Mouse (Mus musculus) limb, embryonic 14.5 days (tissue): ENCODE results near the gene Tll1. TPM values are rescaled to one million over a fixed set of nuclear protein-coding genes. Genes with fewer than 3 reads are reported as not detected.
A peak's percentile ranks its signal among the peaks of the same experiment; 100 is the strongest.

ENCODE experiments used
- ATAC-seq: fragments of 200-750 bp; cut with Nextera tagmentation; 2 replicates; pipeline ENCODE4 v1.8.0; 2017; ENCODE audit warnings: low read depth, moderate number of reproducible peaks, moderate TSS enrichment; ENCODE audit not compliant: low FRiP score
- DNase-seq: peaks from one replicate; pipeline ENCODE4 v3.0.0-alpha.2; 2015; ENCODE audit warnings: low spot score
- H3K27ac ChIP-seq: fragments of 300-500 bp; sonication (generic); replicated peaks from 2 replicates; pipeline ENCODE4 v1.5.1; 2014; ENCODE audit warnings: low read depth, mild to moderate bottlenecking, low read length, moderate library complexity, mixed read lengths
- H3K27me3 ChIP-seq: fragments of 300-500 bp; sonication (generic); 2 replicates; pipeline ENCODE4 v1.6.1; 2014; ENCODE audit warnings: low read length, mixed read lengths; ENCODE audit not compliant: control insufficient read depth, insufficient read depth
- H3K36me3 ChIP-seq: fragments of 300-500 bp; sonication (generic); 2 replicates; pipeline ENCODE4 v1.6.1; 2014; ENCODE audit warnings: mild to moderate bottlenecking, low read length, moderate library complexity, mixed read lengths; ENCODE audit not compliant: control insufficient read depth, insufficient read depth
- H3K4me1 ChIP-seq: fragments of 300-500 bp; sonication (generic); 2 replicates; pipeline ENCODE4 v1.6.1; 2014; ENCODE audit warnings: antibody characterized with exemption, low read length, mixed read lengths; ENCODE audit not compliant: control insufficient read depth, insufficient read depth
- H3K4me2 ChIP-seq: fragments of 300-500 bp; sonication (generic); replicated peaks from 2 replicates; pipeline ENCODE4 v1.6.1; 2014; ENCODE audit warnings: low read depth, mild to moderate bottlenecking, low read length, moderate library complexity; ENCODE audit not compliant: severe bottlenecking
- H3K4me3 ChIP-seq: fragments of 300-500 bp; sonication (generic); replicated peaks from 2 replicates; pipeline ENCODE4 v1.5.1; 2014; ENCODE audit warnings: low read length
- H3K9ac ChIP-seq: fragments of 300-500 bp; sonication (generic); 2 replicates; pipeline ENCODE4 v1.6.1; 2014; ENCODE audit warnings: mild to moderate bottlenecking, low read depth, low read length, moderate library complexity; ENCODE audit not compliant: severe bottlenecking
- H3K9me3 ChIP-seq: fragments of 300-500 bp; sonication (generic); 2 replicates; pipeline ENCODE4 v1.6.1; 2016; ENCODE audit warnings: low read length; ENCODE audit not compliant: control insufficient read depth
- POLR2A ChIP-seq: fragments of 200-500 bp; IDR thresholded peaks from 2 replicates; pipeline ENCODE4 v1.8.0; 2012; ENCODE audit warnings: inconsistent platforms, mild to moderate bottlenecking, moderate library complexity, borderline replicate concordance; ENCODE audit not compliant: insufficient read depth, insufficient read length; ENCODE audit errors: extremely low read depth
- WGBS: fragments of 180-500 bp; shearing (Covaris S2); extraction: QIAGEN DNeasy Blood & Tissue Kit; methylation state at CpG from one replicate; pipeline ENCODE4 v1.1.7; 2014; 5-methylcytosine and 5-hydroxymethylcytosine counted together
- polyA plus RNA-seq, 2 experiments: library from polyadenylated mRNA; depleted of rRNA in 1 of 2; stranded (reverse) in 1 of 2; unstranded in 1 of 2; fragments of >200 nt; fragmentation: Nextera tagmentation in 1 of 2; extraction: Ambion mirVana in 1 of 2; gene quantifications; 2 replicates each; pipeline versions ENCODE4 v1.2.1 to v1.2.3; 2012 to 2014

Tll1 gene
- polyA plus RNA-seq (2012; rRNA removed) (2.6 TPM in 2 replicates), polyA plus RNA-seq (2014; fragmentation: Nextera tagmentation; extraction: Ambion mirVana) (3.2 and 3.6 TPM in 2 replicates)

GRCm38 (mm10) chr8:64206024-64206385 is at the start of gene Tll1:
Gene Tll1, minus strand, starts transcription at chr8:64206271.
- Histone ChIP-seq H3K36me3 (no peaks in the 10 kb centered on the region), H3K4me1 (peaks cover 15% of the 10 kb centered on the region), H3K27me3 (peaks cover 19% of the 10 kb centered on the region; the same call in 1 of the 2 replicates), H3K4me3 (peak within 1 kb of the TSS; percentile 60), H3K27ac (peak within 1 kb of the TSS; percentile 63), H3K9me3 (no peaks in the 10 kb centered on the region), H3K9ac (peak within 1 kb of the TSS; percentile 67), H3K4me2 (peak within 1 kb of the TSS; percentile 97)
- TF ChIP-seq POLR2A: no peak
- ATAC-seq (peak; percentile 16; the same call in 1 of the 2 replicates), DNase-seq (no peak)
- WGBS: under 1% methylated on average over 18 of the region's 18 CpGs

GRCm38 (mm10) chr8:64238645-64239044 is 32.6 kb upstream of the Tll1 start:
- ATAC-seq: no peak
- no peaks in the 10 kb centered on the region for H3K27me3 ChIP-seq
- no peaks in the 10 kb centered on the region for H3K9me3 ChIP-seq
- no peak overlapping the region for H3K27ac ChIP-seq
- no peak overlapping the region for H3K4me2 ChIP-seq
- no peak overlapping the region for H3K4me3 ChIP-seq
- no peaks in the 10 kb centered on the region for H3K4me1 ChIP-seq
- peak; percentile 23 for DNase-seq
- 37% methylated on average over 2 of the region's 2 CpGs for WGBS
- H3K36me3 ChIP-seq: no peaks in the 10 kb centered on the region
- no peak for TF ChIP-seq POLR2A
- H3K9ac ChIP-seq: no peak overlapping the region

- no peaks in the 10 kb centered on the region for H3K36me3 ChIP-seq
- no peaks in the 10 kb centered on the region for H3K9me3 ChIP-seq
- no peak overlapping the region for H3K9ac ChIP-seq
- no peaks in the 10 kb centered on the region for H3K27me3 ChIP-seq
- no peak for DNase-seq
- 83% methylated on average over 3 of the region's 3 CpGs for WGBS
- no peak overlapping the region for H3K27ac ChIP-seq
- no peak overlapping the region for H3K4me3 ChIP-seq
- TF ChIP-seq POLR2A: no peak
- H3K4me2 ChIP-seq: no peak overlapping the region
- no peaks in the 10 kb centered on the region for H3K4me1 ChIP-seq
- ATAC-seq: no peak
These were observed 15.5 kb upstream of the Tll1 start for GRCm38 (mm10) chr8:64221600-64221999.

GRCm38 (mm10) chr8:64217644-64218043 is 11.6 kb upstream of the Tll1 start:
- peak; percentile 53; the same call in 1 of the 2 replicates for ATAC-seq
- Histone ChIP-seq H3K36me3 (no peaks in the 10 kb centered on the region), H3K9ac (no peak overlapping the region), H3K4me3 (no peak overlapping the region), H3K9me3 (no peaks in the 10 kb centered on the region), H3K4me2 (no peak overlapping the region), H3K27me3 (no peaks in the 10 kb centered on the region), H3K27ac (no peak overlapping the region), H3K4me1 (no peaks in the 10 kb centered on the region)
- 43% methylated on average over 2 of the region's 2 CpGs for WGBS
- TF ChIP-seq POLR2A: no peak
- DNase-seq: no peak

- TF ChIP-seq POLR2A: no peak
- WGBS: 41% methylated on average over 1 of the region's 1 CpGs
These were observed 10.2 kb upstream of the Tll1 start for GRCm38 (mm10) chr8:64216252-64216651.

GRCm38 (mm10) chr8:64215374-64215773 is 9.3 kb upstream of the Tll1 start:
- no peak for ATAC-seq
- no peaks in the 10 kb centered on the region for H3K27me3 ChIP-seq
- H3K9me3 ChIP-seq: no peaks in the 10 kb centered on the region
- no peak overlapping the region for H3K27ac ChIP-seq
- WGBS: 13% methylated on average over 6 of the region's 6 CpGs
- DNase-seq: no peak
- no peak overlapping the region for H3K4me2 ChIP-seq
- no peak overlapping the region for H3K4me3 ChIP-seq
- H3K4me1 ChIP-seq: no peaks in the 10 kb centered on the region
- TF ChIP-seq POLR2A: no peak
- H3K9ac ChIP-seq: no peak overlapping the region
- H3K36me3 ChIP-seq: no peaks in the 10 kb centered on the region

More at GRCm38 (mm10) chr8:64216252-64216651, 10.2 kb upstream of the Tll1 start:
- no peak overlapping the region for H3K4me2 ChIP-seq
- ATAC-seq (no peak), DNase-seq (no peak)
- no peaks in the 10 kb centered on the region for H3K36me3 ChIP-seq
- H3K27ac ChIP-seq: no peak overlapping the region
- no peaks in the 10 kb centered on the region for H3K9me3 ChIP-seq
- H3K9ac ChIP-seq: no peak overlapping the region
- H3K27me3 ChIP-seq: no peaks in the 10 kb centered on the region
- no peak overlapping the region for H3K4me3 ChIP-seq
- H3K4me1 ChIP-seq: no peaks in the 10 kb centered on the region
